In genomic region chr16:91011021-91011683, GRCm38 (mm10) we compare ENCODE assay signal across 8 mouse cellular contexts. TPM values are rescaled to one million over a fixed set of nuclear protein-coding genes. Genes with fewer than 3 reads are reported as not detected.
DNase-seq lines count a peak whose midpoint lies in the region; ATAC-seq lines count a peak whose summit lies in the region.

TSS of gene Synj1 (minus strand) at chr16:91011308.

- H3K27me3 ChIP-seq in megakaryocyte, embryonic 14.5 days (replicated peaks): no peaks in the 10 kb centered on the region

- peaks cover 35% of the 10 kb centered on the region for H3K36me3 ChIP-seq in megakaryocyte, embryonic 14.5 days (replicated peaks; ENCODE audit: low read length)

- peak; percentile 93 for DNase-seq in ZHBTc4 (ENCODE audit: low read depth, low spot score)
- DNase-seq in gastrocnemius, adult 8-10 months (ENCODE audit: low spot score in 2 of 2): peak; percentile 80 to 87
- DNase-seq in hindlimb bud, embryonic 11.5 days (ENCODE audit: extremely low spot score, low read depth, low spot score): peak; percentile 30
- DNase-seq in left cerebral cortex, adult 8-10 months (ENCODE audit: low spot score in 2 of 2): peak; percentile 87 to 95
- peak; percentile 95 for DNase-seq in right cerebral cortex, postnatal 10 days (ENCODE audit: low spot score in 2 of 2)
- peak; percentile 84 for DNase-seq in urinary bladder, postnatal 25 days (ENCODE audit: low spot score)

- H3K9me3 ChIP-seq in megakaryocyte, embryonic 14.5 days: no peaks in the 10 kb centered on the region

- peak; percentile 86 for ATAC-seq in common myeloid progenitor, adult 5-6 weeks (replicated peaks; ENCODE audit: low read depth, poor library complexity, severe bottlenecking)

- peaks cover 26% of the 10 kb centered on the region for H3K4me1 ChIP-seq in megakaryocyte, embryonic 14.5 days

- H3K4me3 ChIP-seq in megakaryocyte, embryonic 14.5 days (replicated peaks): peak within 1 kb of the TSS; percentile 92

RNA-seq across cellular contexts. Expression of gene Synj1, which starts in this region (rescaled TPM):
- 27.1 and 40.4 TPM in 2 replicates for total RNA-seq in common myeloid progenitor, adult 5-6 weeks (2017)
- 1 to 10 TPM; 6.8 to 9.8 (median 8.5) TPM for total RNA-seq in gastrocnemius, adult 8-10 months (2022)
- total RNA-seq in left cerebral cortex, adult 8-10 months (2022): 100 to 1,000 TPM; 312 to 360 (median 338) TPM
- 4.5 and 14.4 TPM in 2 replicates for polyA plus RNA-seq in megakaryocyte, embryonic 14.5 days (2012; ENCODE audit: insufficient read depth, low replicate concordance)

Comparison
In these comparisons a context has a peak if more than half of its experiments do, and no peak if none do; other contexts are left out.
1. Peak in every context shown above with its lines: DNase-seq, ATAC-seq and H3K4me3 ChIP-seq.
2. DNase-seq: peak in every context shown above with its lines; median percentile 95 in right cerebral cortex, postnatal 10 days; 93 in ZHBTc4; 91 in left cerebral cortex, adult 8-10 months; 84 in urinary bladder, postnatal 25 days; 84 in gastrocnemius, adult 8-10 months; 30 in hindlimb bud, embryonic 11.5 days.